Mouse (Mus musculus) C2C12 (cell line): ENCODE results near the gene Dnah8.

Experiments used
- CEBPB ChIP-seq: IDR thresholded peaks from one replicate; pipeline ENCODE4 v1.6.1; 2011; ENCODE audit warnings: low read depth, mild to moderate bottlenecking, control low read depth, moderate library complexity
- CTCF ChIP-seq: IDR thresholded peaks from one replicate; pipeline ENCODE4 v1.5.1; 2011; ENCODE audit not compliant: control insufficient read depth, insufficient read depth, insufficient read length
- MAX ChIP-seq: IDR thresholded peaks from one replicate; pipeline ENCODE4 v1.6.1; 2011; ENCODE audit warnings: mild to moderate bottlenecking, control low read depth
- MYOD1 ChIP-seq: IDR thresholded peaks from one replicate; pipeline ENCODE4 v1.6.1; 2011; ENCODE audit warnings: low read depth; ENCODE audit not compliant: control insufficient read depth, insufficient read length
- MYOG ChIP-seq: IDR thresholded peaks from one replicate; pipeline ENCODE4 v1.6.1; 2011; ENCODE audit not compliant: control insufficient read depth, insufficient read length; ENCODE audit errors: extremely low read depth
- USF1 ChIP-seq: IDR thresholded peaks from one replicate; pipeline ENCODE4 v1.6.1; 2011; ENCODE audit warnings: low read depth, mild to moderate bottlenecking, control low read depth, moderate library complexity

DNA sequence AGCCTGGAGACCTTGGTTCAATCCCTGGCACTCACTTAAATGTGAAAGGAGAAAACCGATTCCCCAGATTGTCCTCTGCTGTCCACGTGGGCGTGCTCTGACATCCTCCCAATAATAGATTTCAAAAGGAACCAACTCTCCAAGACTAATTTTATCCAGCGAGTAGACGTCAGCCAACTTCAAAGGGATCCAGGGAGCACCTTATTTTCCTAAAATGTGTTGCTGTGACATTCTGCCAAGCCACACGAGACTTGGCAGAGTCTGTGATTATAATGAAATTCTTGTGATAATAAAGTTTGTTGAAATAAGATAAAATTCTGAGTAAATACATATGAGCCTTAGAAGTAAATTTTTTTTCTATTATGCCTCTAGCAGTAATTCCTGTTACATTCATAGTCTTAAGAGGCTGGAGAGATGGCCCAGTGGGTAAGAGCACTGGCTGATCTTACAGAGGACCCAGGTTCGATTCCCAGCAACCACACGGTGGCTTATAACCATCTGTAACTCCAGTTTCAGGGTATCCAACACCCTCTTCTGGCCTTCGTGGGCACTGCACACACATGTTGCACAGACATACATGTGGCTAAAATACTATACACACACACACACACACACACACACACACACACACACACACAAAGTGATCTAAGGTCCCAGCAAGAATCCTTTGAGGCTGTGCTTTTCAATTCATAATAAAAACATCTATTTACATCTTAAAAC is 51.0 kb downstream of the Dnah8 start:
- TF ChIP-seq CTCF (no peak), USF1 (no peak), MYOD1 (no peak), CEBPB (no peak), MAX (no peak), MYOG (no peak)
